Mouse (Mus musculus) intestine, embryonic 16.5 days (tissue): ENCODE measurements around the gene Ighmbp2. TPM values are rescaled to one million over a fixed set of nuclear protein-coding genes. Genes with fewer than 3 reads are reported as not detected.

ENCODE experiments used
- ATAC-seq: fragments of 200-750 bp; cut with Nextera tagmentation; 2 replicates; pipeline ENCODE4 v1.8.0; 2017; ENCODE audit warnings: moderate TSS enrichment, moderate library complexity
- H3K27ac ChIP-seq: fragments of 300-500 bp; sonication (generic); 2 replicates; pipeline ENCODE4 v1.5.1; 2014; ENCODE audit warnings: mild to moderate bottlenecking, low read length
- H3K27me3 ChIP-seq: fragments of 300-500 bp; sonication (generic); replicated peaks from 2 replicates; pipeline ENCODE4 v1.6.1; 2014; ENCODE audit warnings: low read length, control low read depth, mixed read lengths; ENCODE audit not compliant: control insufficient read depth, insufficient read depth
- H3K36me3 ChIP-seq: fragments of 300-500 bp; sonication (generic); 2 replicates; pipeline ENCODE4 v1.6.1; 2014; ENCODE audit warnings: low read length, control low read depth; ENCODE audit not compliant: control insufficient read depth, insufficient read depth
- H3K4me1 ChIP-seq: fragments of 300-500 bp; sonication (generic); 2 replicates; pipeline ENCODE4 v1.6.1; 2014; ENCODE audit warnings: low read length, control low read depth, mixed read lengths; ENCODE audit not compliant: control insufficient read depth, insufficient read depth
- H3K4me2 ChIP-seq: fragments of 300-500 bp; sonication (generic); 2 replicates; pipeline ENCODE4 v1.6.1; 2014; ENCODE audit warnings: low read depth, low read length, control low read depth
- H3K4me3 ChIP-seq: fragments of 300-500 bp; sonication (generic); 2 replicates; pipeline ENCODE4 v1.5.1; 2014; ENCODE audit warnings: mild to moderate bottlenecking, low read length
- H3K9ac ChIP-seq: fragments of 300-500 bp; sonication (generic); 2 replicates; pipeline ENCODE4 v1.6.1; 2014; ENCODE audit warnings: low read depth, low read length
- H3K9me3 ChIP-seq: fragments of 300-500 bp; sonication (generic); 2 replicates; pipeline ENCODE4 v1.6.1; 2016; ENCODE audit warnings: low read length, control low read depth; ENCODE audit not compliant: control insufficient read depth
- WGBS: fragments of 180-500 bp; shearing (Covaris S2); extraction: QIAGEN DNeasy Blood & Tissue Kit; methylation state at CpG from one replicate; pipeline ENCODE4 v1.1.7; 2014; 5-methylcytosine and 5-hydroxymethylcytosine counted together
- polyA plus RNA-seq: library from polyadenylated mRNA; unstranded; fragments of >200 nt; fragmentation: Nextera tagmentation; extraction: Ambion mirVana; gene quantifications from 2 replicates; pipeline ENCODE4 v1.2.1, GENCODE M21; 2015

Ighmbp2 gene
- polyA plus RNA-seq, 1 experiment from 2014 or later, result 7.9 TPM

- Histone ChIP-seq H3K9me3 (no peaks in the 10 kb centered on the region), H3K4me1 (peaks cover 32% of the 10 kb centered on the region), H3K27me3 (no peaks in the 10 kb centered on the region), H3K36me3 (no peaks in the 10 kb centered on the region), H3K4me2 (peak overlapping the region; percentile 96), H3K4me3 (peak overlapping the region; percentile 70), H3K27ac (peak overlapping the region; percentile 96), H3K9ac (peak overlapping the region; percentile 78; the same call in 1 of the 2 replicates)
- 6% methylated on average over 11 of the region's 11 CpGs for WGBS
- peak; percentile 21 for ATAC-seq
Measured at GRCm38 (mm10) chr19:3321617-3322016, 38.8 kb upstream of the Ighmbp2 start.

GRCm38 (mm10) chr19:3320801-3321200, 38.0 kb upstream of the Ighmbp2 start:
- no peaks in the 10 kb centered on the region for H3K36me3 ChIP-seq
- no peaks in the 10 kb centered on the region for H3K9me3 ChIP-seq
- no peak overlapping the region for H3K4me2 ChIP-seq
- ATAC-seq, result no peak
- WGBS, result 75% methylated on average over 3 of the region's 3 CpGs
- H3K27me3 ChIP-seq, result no peaks in the 10 kb centered on the region
- H3K27ac ChIP-seq, result no peak overlapping the region
- no peak overlapping the region for H3K9ac ChIP-seq
- peaks cover 24% of the 10 kb centered on the region for H3K4me1 ChIP-seq
- H3K4me3 ChIP-seq, result no peak overlapping the region

GRCm38 (mm10) chr19:3320086-3320485, 37.3 kb upstream of the Ighmbp2 start:
- peak; percentile 43 for ATAC-seq
- Histone ChIP-seq H3K4me1 (peaks cover 23% of the 10 kb centered on the region), H3K36me3 (no peaks in the 10 kb centered on the region), H3K9me3 (no peaks in the 10 kb centered on the region), H3K27me3 (no peaks in the 10 kb centered on the region), H3K9ac (no peak overlapping the region), H3K4me2 (peak overlapping the region; percentile 23; the same call in 1 of the 2 replicates), H3K4me3 (no peak overlapping the region), H3K27ac (peak overlapping the region; percentile 59)
- WGBS, result 51% methylated on average over 7 of the region's 7 CpGs

GRCm38 (mm10) chr19:3319341-3319740, 36.5 kb upstream of the Ighmbp2 start:
- ATAC-seq, result no peak
- Histone ChIP-seq H3K27ac (no peak overlapping the region), H3K27me3 (no peaks in the 10 kb centered on the region), H3K4me3 (no peak overlapping the region), H3K9ac (no peak overlapping the region), H3K36me3 (no peaks in the 10 kb centered on the region), H3K9me3 (no peaks in the 10 kb centered on the region), H3K4me2 (no peak overlapping the region), H3K4me1 (peaks cover 20% of the 10 kb centered on the region)
- WGBS, result 50% methylated on average over 2 of the region's 2 CpGs

- ATAC-seq, result peak; percentile 95
- 61% methylated on average over 16 of the region's 16 CpGs for WGBS
- Histone ChIP-seq H3K9me3 (no peaks in the 10 kb centered on the region), H3K4me1 (0 out of 2 replicates have a peak, but pooled peaks cover 4% of the 10 kb centered on the region), H3K9ac (0 out of 2 replicates have a peak overlapping the region, but pooled peaks have one; percentile 4), H3K4me3 (no peak overlapping the region), H3K36me3 (no peaks in the 10 kb centered on the region), H3K27me3 (no peaks in the 10 kb centered on the region), H3K27ac (no peak overlapping the region), H3K4me2 (no peak overlapping the region)
Measured at GRCm38 (mm10) chr19:3307175-3307949, 24.5 kb upstream of the Ighmbp2 start.

- Histone ChIP-seq H3K27me3 (no peaks in the 10 kb centered on the region), H3K9me3 (no peaks in the 10 kb centered on the region), H3K36me3 (no peaks in the 10 kb centered on the region), H3K27ac (no peak overlapping the region), H3K9ac (no peak overlapping the region), H3K4me2 (no peak overlapping the region), H3K4me1 (0 out of 2 replicates have a peak, but pooled peaks cover 4% of the 10 kb centered on the region), H3K4me3 (no peak overlapping the region)
- ATAC-seq, result no peak
- 69% methylated on average over 4 of the region's 4 CpGs for WGBS
Measured at GRCm38 (mm10) chr19:3304017-3304416, 21.2 kb upstream of the Ighmbp2 start.

- no peaks in the 10 kb centered on the region for H3K9me3 ChIP-seq
- 65% methylated on average over 7 of the region's 7 CpGs for WGBS
- no peak overlapping the region for H3K4me3 ChIP-seq
- H3K4me1 ChIP-seq, result peaks cover 12% of the 10 kb centered on the region
- H3K27ac ChIP-seq, result peak overlapping the region; percentile 82
- H3K36me3 ChIP-seq, result no peaks in the 10 kb centered on the region
- H3K4me2 ChIP-seq, result peak overlapping the region; percentile 4; the same call in 1 of the 2 replicates
- no peaks in the 10 kb centered on the region for H3K27me3 ChIP-seq
- H3K9ac ChIP-seq, result no peak overlapping the region
- peak; percentile 77 for ATAC-seq
Measured at GRCm38 (mm10) chr19:3297775-3298174, 15.0 kb upstream of the Ighmbp2 start.

GRCm38 (mm10) chr19:3297034-3297433, 14.2 kb upstream of the Ighmbp2 start:
- Histone ChIP-seq H3K36me3 (no peaks in the 10 kb centered on the region), H3K27me3 (no peaks in the 10 kb centered on the region), H3K4me2 (peak overlapping the region; percentile 4; the same call in 1 of the 2 replicates), H3K4me3 (no peak overlapping the region), H3K9ac (no peak overlapping the region), H3K27ac (peak overlapping the region; percentile 82), H3K4me1 (peaks cover 12% of the 10 kb centered on the region), H3K9me3 (no peaks in the 10 kb centered on the region)
- peak; percentile 76 for ATAC-seq

- H3K27ac ChIP-seq, result no peak overlapping the region
- H3K36me3 ChIP-seq, result no peaks in the 10 kb centered on the region
- no peaks in the 10 kb centered on the region for H3K27me3 ChIP-seq
- peak; percentile 29; the same call in 1 of the 2 replicates for ATAC-seq
- no peak overlapping the region for H3K9ac ChIP-seq
- H3K9me3 ChIP-seq, result no peaks in the 10 kb centered on the region
- H3K4me3 ChIP-seq, result no peak overlapping the region
- no peak overlapping the region for H3K4me2 ChIP-seq
- H3K4me1 ChIP-seq, result peaks cover 12% of the 10 kb centered on the region
- 79% methylated on average over 6 of the region's 6 CpGs for WGBS
Measured at GRCm38 (mm10) chr19:3295245-3295644, 12.4 kb upstream of the Ighmbp2 start.
